Mouse (Mus musculus) embryonic fibroblast, embryonic 13.5 days (primary cell): ENCODE measurements around the gene Dvl2.

ENCODE experiments used
- CTCF ChIP-seq: IDR thresholded peaks from 2 replicates; pipeline ENCODE4 v1.5.1; 2011; ENCODE audit warnings: mild to moderate bottlenecking, control low read depth, low read length, moderate library complexity, borderline replicate concordance; ENCODE audit not compliant: insufficient read depth
- POLR2A ChIP-seq: IDR thresholded peaks from 2 replicates; pipeline ENCODE4 v1.6.1; 2011; ENCODE audit warnings: low read depth, mild to moderate bottlenecking, control low read depth, low read length, moderate library complexity

- TF ChIP-seq CTCF (no peak), POLR2A (no peak)
Measured at GRCm38 (mm10) chr11:70042309-70043085, 42.1 kb downstream of the Dvl2 start.
